Mouse (Mus musculus) G1E (cell line): Measurements from ENCODE around the gene Dock4.

ENCODE experiments used
- CTCF ChIP-seq: IDR thresholded peaks from 2 replicates; pipeline ENCODE4 v1.5.1; 2012; ENCODE audit warnings: low read depth, low read length, inconsistent platforms, mixed read lengths
- GATA1 ChIP-seq: IDR thresholded peaks from 2 replicates; pipeline ENCODE4 v1.6.1; 2012; ENCODE audit warnings: borderline replicate concordance, low read length, inconsistent platforms, mixed read lengths

GRCm38 (mm10) chr12:40485210-40485609 is 39.5 kb downstream of the Dock4 start:
- TF ChIP-seq CTCF (no peak), GATA1 (no peak)
